In the genomic region with DNA sequence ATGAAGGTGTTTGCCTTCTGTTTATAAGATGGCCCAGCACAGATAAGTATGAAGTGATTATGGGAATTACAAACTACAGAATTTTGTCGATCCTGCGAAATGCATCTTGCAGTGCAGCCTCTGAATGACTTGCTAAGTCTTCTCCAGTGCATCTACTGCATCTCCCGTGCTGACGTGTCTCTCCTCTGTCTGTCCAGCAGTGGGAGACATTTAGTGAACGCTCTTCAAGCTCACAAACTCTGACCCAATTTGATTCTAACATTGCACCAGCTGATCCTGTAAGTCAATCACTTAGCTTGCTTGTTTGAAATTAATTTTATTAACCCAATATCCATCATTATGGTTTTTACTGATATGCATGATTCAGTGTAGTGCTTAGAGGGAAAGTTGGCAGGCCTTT, we compare ENCODE assay signal across 11 mouse cellular contexts. TPM values are rescaled to one million over a fixed set of nuclear protein-coding genes. Genes with fewer than 3 reads are reported as not detected.
DNase-seq lines count a peak whose midpoint lies in the region; ATAC-seq and TF ChIP-seq lines count a peak whose summit lies in the region.
"Had no signal": no experiment of that assay in that cellular context is flagged by ENCODE, and none has a peak within 500 bp of the region (broad histone marks: within the 10 kb centered on the region; RNA-seq: fewer than 3 reads in every experiment).

No protein-coding gene starts in this region.

- H3K36me3 ChIP-seq in forebrain, postnatal 0 days (ENCODE audit: insufficient read depth), result peaks cover 25% of the 10 kb centered on the region
- H3K36me3 ChIP-seq in forebrain, embryonic 10.5 days (replicated peaks), result peaks cover 43% of the 10 kb centered on the region
- peaks cover 28% of the 10 kb centered on the region for H3K36me3 ChIP-seq in E14TG2a.4 (ENCODE audit: insufficient read depth, low read length)

- peak; percentile 56 for TF ChIP-seq CTCF in forebrain, postnatal 0 days (IDR thresholded peaks at IDR 0.05; ENCODE audit: low read depth)
- peak; percentile 32 for TF ChIP-seq CTCF in lung, adult 2 months (IDR thresholded peaks at IDR 0.05; ENCODE audit: insufficient read depth, low read length)
- TF ChIP-seq CTCF in E14TG2a.4 (conservative IDR thresholded peaks at IDR 0.05; ENCODE audit: low read length), result peak; percentile 28

- ATAC-seq in forebrain, postnatal 0 days, result no peak

- no peak overlapping the region for H3K4me3 ChIP-seq in forebrain, postnatal 0 days (ENCODE audit: low read depth, low read length)
- no peak overlapping the region for H3K4me3 ChIP-seq in forebrain, embryonic 10.5 days
- H3K4me3 ChIP-seq in lung, adult 2 months (replicated peaks; ENCODE audit: extremely low read depth, low read depth, low read length), result no peak overlapping the region
- no peak overlapping the region for H3K4me3 ChIP-seq in E14TG2a.4 (replicated peaks; ENCODE audit: low read length)
- H3K4me3 ChIP-seq: hindbrain, embryonic 12.5 days; megakaryocyte, embryonic 14.5 days had no signal

- TF ChIP-seq POLR2A in lung, adult 2 months (IDR thresholded peaks at IDR 0.05; ENCODE audit: borderline replicate concordance, extremely low read depth, low read depth, low read length), result no peak

- 73% methylated on average over 5 of the region's 5 CpGs for WGBS in forebrain, postnatal 0 days
- WGBS in forebrain, embryonic 10.5 days, result 83% methylated on average over 5 of the region's 5 CpGs
- WGBS in lung, adult 2 months, result 64% methylated on average over 5 of the region's 5 CpGs

- H3K9me3 ChIP-seq in forebrain, postnatal 0 days (ENCODE audit: low read length), result no peaks in the 10 kb centered on the region
- H3K9me3 ChIP-seq in forebrain, embryonic 10.5 days, result no peaks in the 10 kb centered on the region
- no peaks in the 10 kb centered on the region for H3K9me3 ChIP-seq in E14TG2a.4 (ENCODE audit: low read length)
- H3K9me3 ChIP-seq: hindbrain, embryonic 12.5 days; megakaryocyte, embryonic 14.5 days had no signal

- H3K9ac ChIP-seq in forebrain, postnatal 0 days, result no peak overlapping the region
- H3K9ac ChIP-seq: hindbrain, embryonic 12.5 days had no signal

- H3K27me3 ChIP-seq in forebrain, postnatal 0 days (ENCODE audit: insufficient read depth, low read length), result no peaks in the 10 kb centered on the region
- no peaks in the 10 kb centered on the region for H3K27me3 ChIP-seq in forebrain, embryonic 10.5 days (ENCODE audit: poor library complexity, severe bottlenecking)
- H3K27me3 ChIP-seq in E14TG2a.4 (ENCODE audit: insufficient read depth, low read length), result no peaks in the 10 kb centered on the region
- H3K27me3 ChIP-seq: hindbrain, embryonic 12.5 days; megakaryocyte, embryonic 14.5 days had no signal

- DNase-seq in forebrain, postnatal 0 days, result peak; percentile 9
- no peak for DNase-seq in forebrain, embryonic 10.5 days (ENCODE audit: extremely low spot score, low spot score)
- DNase-seq in lung, adult 2 months, result no peak
- no peak for DNase-seq in lung, postnatal 25 days (ENCODE audit: low spot score)
- peak; percentile 6 for DNase-seq in fibroblast of lung, adult 2 months (ENCODE audit: low read depth)
- DNase-seq in urinary bladder, adult 18-20 months (ENCODE audit: low spot score in 2 of 2), result no peak
- no peak for DNase-seq in left cerebral cortex, adult 11 months (ENCODE audit: low spot score)
- DNase-seq: cerebellum, adult 18-20 months had no signal

- no peaks in the 10 kb centered on the region for H3K4me1 ChIP-seq in forebrain, postnatal 0 days (ENCODE audit: insufficient read depth)
- H3K4me1 ChIP-seq in forebrain, embryonic 10.5 days, result no peaks in the 10 kb centered on the region
- no peaks in the 10 kb centered on the region for H3K4me1 ChIP-seq in lung, adult 2 months (ENCODE audit: control insufficient read depth, insufficient read depth, low read length)
- H3K4me1 ChIP-seq in E14TG2a.4 (replicated peaks; ENCODE audit: low read depth, low read length), result no peaks in the 10 kb centered on the region
- H3K4me1 ChIP-seq: hindbrain, embryonic 12.5 days; megakaryocyte, embryonic 14.5 days had no signal

- H3K4me2 ChIP-seq in forebrain, postnatal 0 days (ENCODE audit: low read depth), result no peak overlapping the region
- H3K4me2 ChIP-seq: hindbrain, embryonic 12.5 days had no signal

- H3K27ac ChIP-seq in forebrain, postnatal 0 days (ENCODE audit: low read depth, low read length), result no peak overlapping the region
- H3K27ac ChIP-seq in forebrain, embryonic 10.5 days, result no peak overlapping the region
- H3K27ac ChIP-seq: hindbrain, embryonic 12.5 days had no signal

RNA-seq across cellular contexts. Expression of gene Reps1, which starts 51.8 kb away (rescaled TPM):
- total RNA-seq in forebrain, postnatal 0 days (2014; rRNA removed), result 52.9 and 64.3 TPM in 2 replicates
- 13.3 and 13.9 TPM in 2 replicates for polyA plus RNA-seq in forebrain, postnatal 0 days (2015; fragmentation: Nextera tagmentation; extraction: Ambion mirVana)
- polyA plus RNA-seq in forebrain, embryonic 10.5 days (2016; fragmentation: Nextera tagmentation; extraction: Ambion mirVana), result 13.1 and 13.5 TPM in 2 replicates
- 42.2 and 49.6 TPM in 2 replicates for polyA plus RNA-seq in lung, adult 2 months (2012; rRNA removed)

Comparison
In these comparisons a context has a peak if more than half of its experiments do, and no peak if none do; other contexts are left out.
1. DNase-seq: peak in forebrain, postnatal 0 days (single experiment) and fibroblast of lung, adult 2 months (single experiment); none in forebrain, embryonic 10.5 days (single experiment), lung, adult 2 months (single experiment), lung, postnatal 25 days (single experiment), urinary bladder, adult 18-20 months (0 of 2) and left cerebral cortex, adult 11 months (single experiment).
2. Peak in every context shown above with its lines, with median percentiles within 50 percentile points of each other: CTCF ChIP-seq.